Mouse (Mus musculus) embryonic facial prominence, embryonic 11.5 days (tissue): ENCODE measurements around the gene Nphs2. TPM values are rescaled to one million over a fixed set of nuclear protein-coding genes. Genes with fewer than 3 reads are reported as not detected.

Source experiments
- ATAC-seq: fragments of 200-750 bp; cut with Nextera tagmentation; replicated peaks from 2 replicates; pipeline ENCODE4 v1.8.0; 2017; ENCODE audit warnings: low read depth; ENCODE audit not compliant: insufficient number of reproducible peaks, low FRiP score, low TSS enrichment
- DNase-seq: peaks from one replicate; pipeline ENCODE4 v3.0.0-alpha.2; 2015; ENCODE audit warnings: low spot score
- H3K27ac ChIP-seq: fragments of 300-500 bp; sonication (generic); replicated peaks from 2 replicates; pipeline ENCODE4 v1.5.1; 2014; ENCODE audit warnings: mild to moderate bottlenecking, low read depth, low read length, control low read depth
- H3K27me3 ChIP-seq: fragments of 300-500 bp; sonication (generic); 2 replicates; pipeline ENCODE4 v1.6.1; 2014; ENCODE audit warnings: mild to moderate bottlenecking, low read length, moderate library complexity, mixed read lengths; ENCODE audit not compliant: control insufficient read depth, insufficient read depth
- H3K36me3 ChIP-seq: fragments of 300-500 bp; sonication (generic); replicated peaks from 2 replicates; pipeline ENCODE4 v1.6.1; 2014; ENCODE audit warnings: low read depth, mild to moderate bottlenecking, low read length, moderate library complexity, mixed read lengths; ENCODE audit not compliant: control insufficient read depth, insufficient read depth
- H3K4me1 ChIP-seq: fragments of 300-500 bp; sonication (generic); 2 replicates; pipeline ENCODE4 v1.6.1; 2014; ENCODE audit warnings: low read length, mixed read lengths; ENCODE audit not compliant: control insufficient read depth, insufficient read depth
- H3K4me2 ChIP-seq: fragments of 300-500 bp; sonication (generic); 2 replicates; pipeline ENCODE4 v1.6.1; 2014; ENCODE audit warnings: low read depth, mild to moderate bottlenecking, control low read depth, low read length, moderate library complexity
- H3K4me3 ChIP-seq: fragments of 300-500 bp; sonication (generic); 2 replicates; pipeline ENCODE4 v1.5.1; 2014; ENCODE audit warnings: low read depth, low read length, control low read depth
- H3K9ac ChIP-seq: fragments of 300-500 bp; sonication (generic); replicated peaks from 2 replicates; pipeline ENCODE4 v1.6.1; 2014; ENCODE audit warnings: mild to moderate bottlenecking, control low read depth, low read length
- H3K9me3 ChIP-seq: fragments of 300-500 bp; sonication (generic); replicated peaks from 2 replicates; pipeline ENCODE4 v1.6.1; 2016; ENCODE audit warnings: mild to moderate bottlenecking, low read length, inconsistent platforms, mixed read lengths; ENCODE audit not compliant: control insufficient read depth
- WGBS: fragments of 180-500 bp; shearing (Covaris S2); extraction: QIAGEN DNeasy Blood & Tissue Kit; methylation state at CpG from one replicate; pipeline ENCODE4 v1.1.7; 2014; 5-methylcytosine and 5-hydroxymethylcytosine counted together
- polyA plus RNA-seq: library from polyadenylated mRNA; unstranded; fragments of >200 nt; fragmentation: Nextera tagmentation; extraction: Ambion mirVana; gene quantifications from 2 replicates; pipeline ENCODE4 v1.2.1, GENCODE M21; 2014

The Nphs2 gene
- polyA plus RNA-seq, 1 experiment from 2014 or later: not detected

DNA sequence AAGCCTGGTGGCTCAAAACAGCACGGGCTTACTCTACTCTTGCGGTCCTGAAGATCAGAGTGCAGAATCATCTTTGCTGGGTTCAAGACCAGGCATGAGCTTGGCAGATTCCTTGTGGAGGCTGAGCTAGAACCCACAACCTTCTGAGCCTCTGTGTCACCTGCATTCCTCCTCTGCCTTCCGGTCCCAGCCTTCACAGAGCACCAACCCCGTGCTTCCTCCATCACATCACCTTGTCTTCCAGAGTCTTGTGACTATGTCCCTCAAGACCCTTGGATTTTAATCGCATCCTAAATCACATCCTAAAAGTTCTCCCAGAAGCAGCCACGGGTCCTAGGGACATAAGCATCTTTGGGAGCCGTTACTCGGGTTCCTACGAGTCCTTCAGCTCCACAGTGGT lies 12.6 kb downstream of the Nphs2 start:
- H3K4me1 ChIP-seq: no peaks in the 10 kb centered on the region
- no peaks in the 10 kb centered on the region for H3K9me3 ChIP-seq
- DNase-seq (no peak), ATAC-seq (no peak)
- H3K4me2 ChIP-seq: no peak overlapping the region
- WGBS: 88% methylated on average over 9 of the region's 9 CpGs
- no peak overlapping the region for H3K4me3 ChIP-seq
- no peaks in the 10 kb centered on the region for H3K36me3 ChIP-seq
- H3K9ac ChIP-seq: no peak overlapping the region
- H3K27me3 ChIP-seq: no peaks in the 10 kb centered on the region
- H3K27ac ChIP-seq: no peak overlapping the region

DNA sequence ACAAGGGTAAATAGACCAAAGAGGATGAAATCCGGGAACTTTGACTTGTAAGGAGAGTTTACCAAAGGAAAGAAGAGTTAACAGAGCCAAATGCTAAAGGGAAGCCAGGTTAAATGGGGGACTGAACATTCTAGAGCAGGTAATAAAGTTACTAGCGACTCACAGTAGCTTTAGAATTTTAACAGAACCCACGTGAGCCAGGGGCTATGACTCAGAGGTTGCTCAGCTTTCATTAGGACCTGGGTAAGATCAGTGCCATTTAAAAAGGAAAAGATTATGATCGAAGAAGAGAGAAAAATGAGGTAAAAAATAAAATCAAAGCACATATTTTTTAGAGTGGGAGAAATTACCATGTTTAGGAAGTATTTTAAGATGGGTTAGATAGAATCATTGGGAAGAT lies 30.3 kb downstream of the Nphs2 start:
- no peak overlapping the region for H3K4me3 ChIP-seq
- 76% methylated on average over 4 of the region's 4 CpGs for WGBS
- DNase-seq (no peak), ATAC-seq (no peak)
- no peaks in the 10 kb centered on the region for H3K36me3 ChIP-seq
- H3K27ac ChIP-seq: no peak overlapping the region
- H3K9ac ChIP-seq: no peak overlapping the region
- H3K9me3 ChIP-seq: no peaks in the 10 kb centered on the region; the same call in 1 of the 2 replicates
- no peaks in the 10 kb centered on the region for H3K27me3 ChIP-seq
- no peaks in the 10 kb centered on the region for H3K4me1 ChIP-seq
- H3K4me2 ChIP-seq: no peak overlapping the region

DNA sequence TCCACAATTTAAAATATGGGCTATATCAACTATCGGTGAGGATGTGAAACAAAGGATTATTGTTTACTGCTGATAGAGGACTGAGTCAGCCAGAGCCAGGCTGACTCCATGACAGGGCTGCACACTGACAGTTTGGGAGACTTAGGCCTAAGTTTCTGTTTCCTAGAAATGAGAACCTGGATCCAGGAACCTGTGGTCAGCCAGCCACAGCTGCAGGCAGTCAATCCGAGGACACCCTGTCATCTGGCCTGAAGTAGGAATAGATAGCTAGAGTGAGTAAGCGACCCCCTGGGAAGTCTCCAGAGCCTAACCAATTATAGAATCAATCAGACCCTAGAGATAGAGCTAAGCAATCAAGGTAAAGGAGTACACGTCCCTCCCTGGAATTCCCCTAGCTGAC lies 33.9 kb downstream of the Nphs2 start:
- Histone ChIP-seq H3K9me3 (no peaks in the 10 kb centered on the region), H3K27ac (no peak overlapping the region), H3K4me2 (no peak overlapping the region), H3K27me3 (no peaks in the 10 kb centered on the region), H3K9ac (no peak overlapping the region), H3K36me3 (no peaks in the 10 kb centered on the region), H3K4me3 (no peak overlapping the region), H3K4me1 (no peaks in the 10 kb centered on the region)
- no peak for DNase-seq
- no peak for ATAC-seq
- 67% methylated on average over 4 of the region's 4 CpGs for WGBS

DNA sequence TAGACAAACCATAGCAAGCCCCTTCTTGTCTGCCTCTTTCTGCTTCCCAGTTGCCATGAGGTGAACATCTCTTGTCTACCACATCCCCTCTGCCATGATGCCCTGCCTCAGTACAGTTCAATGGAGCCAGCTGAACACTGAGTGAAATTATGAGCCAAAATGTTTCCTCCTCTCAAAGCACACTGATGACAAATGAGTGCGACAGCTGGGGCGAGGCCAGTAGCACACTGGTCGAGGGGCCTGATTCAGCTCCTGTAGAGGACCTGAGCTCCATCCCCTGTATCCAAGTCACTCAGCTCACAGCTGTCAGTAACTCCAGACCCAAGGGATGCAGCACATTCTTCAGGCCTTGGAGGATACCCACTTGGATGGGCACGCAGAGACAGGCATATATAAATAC lies 35.1 kb downstream of the Nphs2 start:
- no peaks in the 10 kb centered on the region for H3K27me3 ChIP-seq
- no peak overlapping the region for H3K4me2 ChIP-seq
- WGBS: 84% methylated on average over 4 of the region's 4 CpGs
- no peaks in the 10 kb centered on the region for H3K9me3 ChIP-seq
- no peaks in the 10 kb centered on the region for H3K36me3 ChIP-seq
- ATAC-seq (no peak), DNase-seq (no peak)
- H3K27ac ChIP-seq: no peak overlapping the region
- no peaks in the 10 kb centered on the region for H3K4me1 ChIP-seq
- H3K9ac ChIP-seq: no peak overlapping the region
- no peak overlapping the region for H3K4me3 ChIP-seq

DNA sequence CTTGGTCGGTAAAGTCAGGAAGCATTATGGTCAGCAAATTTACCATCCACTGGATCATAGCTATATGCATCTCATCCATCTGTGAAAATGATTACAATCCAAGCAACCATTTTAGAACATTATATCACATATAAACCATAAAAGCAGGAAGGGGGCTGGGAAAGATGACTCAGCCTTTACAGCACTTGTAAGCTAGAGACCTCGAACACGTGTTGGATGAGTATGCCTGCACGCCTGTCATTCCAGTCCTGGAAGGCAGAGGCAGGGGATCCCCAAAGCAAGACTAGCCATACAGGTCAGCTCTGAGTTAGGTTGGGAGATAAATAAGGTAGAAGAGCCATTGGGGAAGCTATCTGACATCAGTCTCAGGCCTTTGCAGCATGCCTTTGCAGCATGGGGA lies 38.5 kb downstream of the Nphs2 start:
- Histone ChIP-seq H3K27me3 (no peaks in the 10 kb centered on the region), H3K27ac (no peak overlapping the region), H3K9ac (no peak overlapping the region), H3K4me1 (no peaks in the 10 kb centered on the region), H3K36me3 (no peaks in the 10 kb centered on the region), H3K9me3 (no peaks in the 10 kb centered on the region), H3K4me3 (no peak overlapping the region), H3K4me2 (no peak overlapping the region)
- DNase-seq (no peak), ATAC-seq (no peak)
- 79% methylated on average over 4 of the region's 4 CpGs for WGBS

DNA sequence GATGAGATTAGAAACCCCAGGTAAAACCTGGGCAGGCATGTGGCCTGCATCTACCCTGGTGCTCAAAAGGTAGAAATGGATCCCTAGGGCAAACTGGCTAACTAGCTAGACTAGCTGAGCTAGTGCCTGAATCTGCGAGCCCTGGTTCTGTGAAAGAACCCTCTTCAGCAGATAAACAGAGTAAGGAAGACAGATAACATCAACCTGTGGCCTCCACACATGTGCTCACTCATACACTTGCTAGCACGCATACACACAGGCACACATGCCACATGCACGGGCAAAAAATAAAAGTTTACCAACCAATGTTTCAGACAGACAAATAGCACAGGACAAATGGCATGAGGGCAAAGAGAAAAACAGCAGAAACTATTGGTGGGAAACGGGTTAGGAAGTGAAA lies 39.9 kb downstream of the Nphs2 start:
- no peak overlapping the region for H3K4me2 ChIP-seq
- H3K9me3 ChIP-seq: no peaks in the 10 kb centered on the region
- no peak overlapping the region for H3K9ac ChIP-seq
- 84% methylated on average over 4 of the region's 4 CpGs for WGBS
- no peak overlapping the region for H3K27ac ChIP-seq
- no peaks in the 10 kb centered on the region for H3K36me3 ChIP-seq
- no peaks in the 10 kb centered on the region for H3K4me1 ChIP-seq
- H3K4me3 ChIP-seq: no peak overlapping the region
- DNase-seq (no peak), ATAC-seq (no peak)
- H3K27me3 ChIP-seq: no peaks in the 10 kb centered on the region

DNA sequence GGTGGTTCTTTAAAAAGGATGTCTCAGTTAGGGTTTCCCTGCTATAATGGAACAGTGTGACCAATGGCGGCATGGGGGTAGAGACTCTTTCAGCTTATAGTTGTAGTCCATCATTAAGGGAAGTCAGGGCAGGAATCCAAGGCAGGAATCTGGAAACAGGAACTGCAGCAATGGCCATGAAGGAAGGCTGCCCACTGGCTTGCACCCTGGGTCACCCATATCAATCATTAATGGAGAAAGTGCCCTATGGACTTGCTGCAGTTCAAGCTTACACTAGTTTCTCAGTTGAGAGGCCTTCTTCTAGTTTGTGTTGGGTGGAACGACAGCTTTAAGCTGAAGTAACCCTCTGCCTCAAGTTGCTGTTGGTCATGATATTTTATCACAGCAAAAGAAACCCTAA lies 41.9 kb downstream of the Nphs2 start:
- WGBS: 92% methylated on average over 2 of the region's 2 CpGs
- H3K4me2 ChIP-seq: no peak overlapping the region
- no peaks in the 10 kb centered on the region for H3K4me1 ChIP-seq
- ATAC-seq (no peak), DNase-seq (no peak)
- H3K27me3 ChIP-seq: no peaks in the 10 kb centered on the region
- H3K27ac ChIP-seq: no peak overlapping the region
- no peaks in the 10 kb centered on the region for H3K36me3 ChIP-seq
- H3K9me3 ChIP-seq: no peaks in the 10 kb centered on the region
- H3K4me3 ChIP-seq: no peak overlapping the region
- no peak overlapping the region for H3K9ac ChIP-seq

DNA sequence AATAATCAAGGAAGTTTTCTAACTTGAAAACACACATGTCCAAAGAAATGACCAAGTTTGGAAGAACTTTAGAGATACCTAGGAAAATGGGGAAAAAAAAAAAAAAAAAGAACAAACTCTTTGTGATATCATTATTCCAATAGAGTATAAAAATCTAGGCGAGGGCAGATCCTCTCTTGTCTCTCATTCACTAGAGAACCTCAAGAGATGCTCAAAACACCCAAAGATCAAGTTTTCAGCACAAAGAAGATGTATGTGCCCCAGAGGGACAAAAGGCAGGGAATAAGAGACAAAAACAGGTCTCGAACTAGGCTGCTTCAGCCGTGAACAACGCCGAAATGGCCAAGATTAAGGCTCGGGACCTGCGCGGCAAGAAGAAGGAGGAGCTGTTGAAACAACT lies 55.2 kb downstream of the Nphs2 start, which contains the start of gene Gm2000:
Gene Gm2000 (plus strand): TSS at position 301 of the 400 bp plus-strand sequence.
- Histone ChIP-seq H3K27me3 (no peaks in the 10 kb centered on the region), H3K36me3 (no peaks in the 10 kb centered on the region), H3K9me3 (no peaks in the 10 kb centered on the region), H3K27ac (no peak within 1 kb of the TSS), H3K4me2 (no peak within 1 kb of the TSS), H3K9ac (no peak within 1 kb of the TSS), H3K4me3 (no peak within 1 kb of the TSS), H3K4me1 (no peaks in the 10 kb centered on the region)
- no peak for DNase-seq
- 86% methylated on average over 6 of the region's 8 CpGs for WGBS
- ATAC-seq: no peak
